Mouse (Mus musculus) heart, postnatal 10 days (tissue): Measurements from ENCODE around the gene Cntln. TPM values are rescaled to one million over a fixed set of nuclear protein-coding genes. Genes with fewer than 3 reads are reported as not detected.

ENCODE experiments used
- DNase-seq, 2 experiments: peaks; one replicate each; pipeline ENCODE4 v3.0.0; 2021
- intact Hi-C: fragments of 180-260 bp; cut with DNase I; formaldehyde crosslinking; loops from one replicate; pipeline ENCODE4 v1.15.1; 2025
- total RNA-seq, 2 experiments: library from RNA; stranded (reverse); gene quantifications; 2 replicates each; pipeline ENCODE4 v1.2.3; 2021

Gene Cntln
- 1 to 10 TPM; 7.0 to 7.2 TPM for total RNA-seq

DNA sequence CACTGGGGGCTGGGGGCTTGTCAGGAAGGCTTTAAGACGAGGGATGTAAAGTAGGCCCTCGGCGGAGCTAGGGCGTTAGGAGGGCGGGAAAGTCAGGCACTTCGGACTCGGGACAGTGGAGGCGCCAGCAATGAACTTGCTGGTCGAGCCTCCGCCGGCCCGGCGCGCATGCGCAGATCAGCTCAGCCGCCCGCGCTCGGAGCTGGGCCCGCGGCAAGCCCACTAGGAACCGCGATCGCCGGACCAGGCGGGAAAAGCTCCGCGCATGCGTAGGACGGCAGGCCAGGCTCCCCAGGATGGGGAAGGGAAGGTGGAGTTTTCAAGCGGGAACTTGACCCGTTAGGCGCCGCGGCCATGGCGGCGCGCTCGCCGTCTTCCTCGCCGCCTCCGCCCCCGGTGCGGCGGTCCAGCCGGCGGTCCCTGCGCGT is at the start of gene Cntln:
Gene Cntln, plus strand, starts transcription at position 199 of the 428 bp plus-strand sequence.
- peak; percentile 95 to 96 for DNase-seq
- intact Hi-C loops = no loop called here

DNA sequence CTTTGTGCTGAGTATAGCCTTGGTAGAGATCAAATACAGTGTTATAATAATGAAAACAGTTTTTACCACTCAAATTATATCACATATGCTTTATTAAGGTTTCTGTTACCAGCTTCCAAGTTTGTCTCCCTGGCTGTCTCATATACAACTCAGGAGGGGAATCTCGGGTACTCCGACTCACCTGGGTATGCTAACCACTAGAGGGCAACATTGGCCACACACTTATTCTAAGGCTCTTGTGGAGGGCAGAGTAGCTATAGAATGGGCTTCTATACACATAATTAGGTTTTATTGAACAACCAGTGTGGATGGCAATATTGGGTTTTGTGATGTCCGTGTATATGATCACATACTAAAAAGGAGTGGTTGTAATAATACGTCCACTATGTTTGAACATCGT is 47.1 kb upstream of the Cntln start:
- peak; percentile 9 to 26 for DNase-seq
- intact Hi-C loops = loop anchor here (1.0 kb wide), 1 partner anchor 259 kb away; no protein-coding TSS in a partner anchor

DNA sequence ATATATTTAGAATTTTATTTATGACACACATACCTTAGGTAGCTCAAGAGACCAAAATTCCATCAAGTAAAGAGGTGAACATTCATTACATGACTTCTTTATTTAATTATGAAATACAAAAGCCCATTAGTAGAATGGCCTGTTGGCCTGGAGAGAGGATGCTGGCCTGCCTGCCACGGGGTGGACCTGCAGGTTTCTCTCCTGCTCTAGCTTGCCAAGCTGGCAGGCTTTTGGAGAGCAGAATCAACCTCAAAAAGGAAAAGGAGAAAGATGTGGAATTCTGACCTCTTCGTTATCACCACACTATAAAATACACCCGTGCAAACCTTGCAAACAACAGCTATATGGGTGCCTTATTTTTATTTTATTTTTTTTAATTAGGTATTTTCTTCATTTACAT is 45.6 kb upstream of the Cntln start:
- intact Hi-C loops = no loop called here
- DNase-seq = no peak

DNA sequence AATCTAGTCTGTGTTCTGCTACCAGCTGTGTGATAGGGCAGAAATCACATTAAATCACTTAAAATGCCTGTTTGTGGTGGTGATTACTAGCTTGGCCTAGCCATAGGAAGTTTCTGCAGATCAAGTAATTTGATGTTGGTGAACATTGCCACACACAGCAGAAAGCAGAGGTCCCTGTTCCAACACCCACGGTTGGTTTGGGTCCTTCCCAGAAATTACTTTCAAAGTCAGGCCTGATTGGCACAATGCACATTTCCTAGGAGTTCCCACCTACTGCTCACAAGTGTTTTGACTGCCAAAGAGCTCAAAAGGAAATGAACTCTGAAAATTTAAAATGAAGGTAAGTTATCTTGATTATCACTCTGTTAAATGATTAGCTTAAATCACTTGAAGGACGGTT is 44.6 kb upstream of the Cntln start:
- DNase-seq = no peak
- intact Hi-C loops = no loop called here

DNA sequence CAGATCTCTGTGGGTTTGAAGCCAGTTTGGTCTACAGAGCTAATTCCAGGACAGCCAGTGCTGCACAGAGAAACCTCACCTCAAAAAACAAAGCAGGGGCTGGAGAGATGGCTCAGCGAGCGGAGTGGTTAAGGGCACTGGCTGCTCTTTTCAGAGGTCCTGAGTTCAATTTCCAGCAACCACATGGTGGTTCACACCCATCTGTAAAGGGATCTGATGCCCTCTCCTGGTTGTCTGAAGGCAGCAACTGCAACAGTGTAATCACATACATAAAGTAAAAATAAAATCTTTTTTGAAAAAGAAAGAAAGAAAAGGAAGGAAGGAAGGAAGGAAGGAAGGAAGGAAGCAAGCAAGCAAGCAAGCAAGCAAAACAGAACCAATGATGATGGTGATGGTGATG is 26.5 kb upstream of the Cntln start:
- DNase-seq = no peak
- intact Hi-C loops = no loop called here

DNA sequence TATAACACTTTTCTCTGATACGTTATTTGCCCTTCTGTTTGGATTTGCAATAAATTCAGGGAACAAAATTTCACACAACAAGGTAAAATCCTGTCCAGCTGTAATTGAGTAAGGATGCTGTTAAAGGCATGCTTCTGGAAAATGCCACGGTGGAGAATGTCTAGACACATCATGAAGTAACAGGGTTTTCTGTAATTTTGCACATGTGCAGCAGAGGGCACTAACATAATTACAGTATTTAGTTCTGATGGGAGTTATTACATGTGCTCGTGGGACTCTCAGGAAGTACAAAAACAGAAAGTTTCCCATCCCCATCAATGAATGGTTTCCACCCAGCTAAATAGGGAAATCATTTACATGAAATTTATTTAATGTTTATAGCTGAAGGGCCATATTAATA is 7.8 kb upstream of the Cntln start:
- intact Hi-C loops = loop anchor here (1.0 kb wide), 1 partner anchor 220 kb away; no protein-coding TSS in a partner anchor

DNA sequence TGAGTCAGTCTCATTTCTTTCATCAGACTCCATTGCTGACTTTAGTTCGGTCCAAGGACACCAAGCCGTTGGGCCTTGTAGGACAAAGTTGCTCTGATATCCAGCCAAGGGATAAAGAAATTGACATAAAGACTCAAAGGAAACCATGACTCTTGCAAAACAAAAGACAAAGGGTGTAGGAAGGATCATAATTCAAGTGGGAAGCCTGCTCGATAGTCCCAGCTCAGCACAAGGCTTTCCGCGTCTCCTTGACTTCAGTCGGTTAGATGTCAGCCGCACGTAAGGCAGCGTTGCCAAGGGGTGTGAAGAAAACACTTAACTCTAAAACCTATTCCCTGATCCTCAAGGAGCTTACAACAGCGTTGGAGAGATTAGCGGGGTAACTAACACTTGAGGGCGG is 463 bp upstream of the Cntln start:
- DNase-seq = no peak
- intact Hi-C loops = no loop called here

More for the DNA sequence above, 7.8 kb upstream of the Cntln start:
- peak; percentile 63 to 69 for DNase-seq

DNA sequence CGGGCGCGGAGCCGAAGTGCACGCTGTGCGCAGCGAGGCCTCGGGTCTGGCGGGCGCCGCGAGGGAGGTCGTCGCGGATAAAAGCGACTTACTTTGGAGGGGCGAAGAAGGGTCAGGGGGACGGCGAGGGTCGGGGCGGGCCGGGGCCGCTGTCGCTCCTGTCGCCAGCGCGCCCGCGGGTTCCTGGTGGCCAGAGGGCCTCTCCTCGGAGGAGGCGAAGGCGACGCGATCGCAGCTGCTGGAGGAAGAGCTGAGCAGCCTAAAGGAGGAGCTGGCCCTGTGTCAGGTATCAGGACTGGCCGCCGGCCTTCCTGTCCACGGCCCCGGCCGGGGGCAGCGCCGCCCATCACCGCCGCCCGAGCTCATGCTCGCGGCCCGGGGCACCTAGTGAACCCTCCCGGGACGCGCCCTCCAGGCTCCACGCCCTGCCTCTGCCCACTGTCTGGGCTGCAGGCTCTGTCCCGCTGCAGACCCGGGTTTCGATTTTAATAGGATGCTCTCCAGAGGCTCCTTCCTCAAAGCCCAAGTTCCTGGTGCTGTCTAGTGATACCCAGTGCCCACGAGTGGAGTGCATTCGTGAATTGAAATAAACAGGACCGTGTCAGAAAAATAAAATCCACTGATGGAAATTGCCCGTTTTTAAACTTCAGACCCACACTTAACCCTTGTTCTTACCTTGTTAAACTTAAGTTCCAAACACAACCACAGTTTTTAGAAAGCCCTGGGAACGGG is 596 bp downstream of the Cntln start:
- intact Hi-C loops = no loop called here
- DNase-seq = peak; percentile 66 to 67

DNA sequence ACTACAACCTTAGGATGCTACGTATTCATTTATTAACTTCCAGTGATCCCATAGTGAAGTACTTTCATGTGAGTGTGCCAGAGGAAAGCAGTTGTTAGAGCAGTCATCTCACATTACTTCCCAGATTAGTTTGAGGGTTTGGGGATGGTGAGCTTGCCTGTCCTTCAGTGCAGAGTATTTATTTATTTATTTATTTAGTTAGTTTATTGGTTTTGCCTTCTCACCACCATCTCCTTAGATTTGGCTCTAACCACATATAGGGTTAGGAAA is 1.1 kb downstream of the Cntln start:
- DNase-seq = peak in 1 of 2 experiments; percentile 3

DNA sequence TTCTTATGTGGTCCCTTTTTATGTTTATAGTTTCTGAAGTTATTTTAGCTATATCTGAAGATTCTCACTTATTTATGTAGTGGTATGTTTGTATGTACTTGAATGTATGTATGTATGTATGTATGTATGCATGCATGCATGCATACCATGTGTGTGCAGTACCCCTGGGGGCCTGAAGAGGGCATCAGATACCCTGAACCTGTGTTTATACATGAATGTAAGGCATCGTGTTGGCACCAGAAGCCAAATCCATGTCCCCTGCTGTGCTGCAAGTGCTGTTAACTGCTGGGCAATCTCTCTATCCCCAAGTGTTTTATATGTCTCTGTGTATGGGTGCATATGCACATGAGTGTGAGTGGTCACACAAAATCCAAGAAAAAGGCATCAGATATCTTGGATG is 34.3 kb downstream of the Cntln start:
- no peak for DNase-seq
- intact Hi-C loops = no loop called here

More for the DNA sequence above, 1.1 kb downstream of the Cntln start:
- intact Hi-C loops = no loop called here

DNA sequence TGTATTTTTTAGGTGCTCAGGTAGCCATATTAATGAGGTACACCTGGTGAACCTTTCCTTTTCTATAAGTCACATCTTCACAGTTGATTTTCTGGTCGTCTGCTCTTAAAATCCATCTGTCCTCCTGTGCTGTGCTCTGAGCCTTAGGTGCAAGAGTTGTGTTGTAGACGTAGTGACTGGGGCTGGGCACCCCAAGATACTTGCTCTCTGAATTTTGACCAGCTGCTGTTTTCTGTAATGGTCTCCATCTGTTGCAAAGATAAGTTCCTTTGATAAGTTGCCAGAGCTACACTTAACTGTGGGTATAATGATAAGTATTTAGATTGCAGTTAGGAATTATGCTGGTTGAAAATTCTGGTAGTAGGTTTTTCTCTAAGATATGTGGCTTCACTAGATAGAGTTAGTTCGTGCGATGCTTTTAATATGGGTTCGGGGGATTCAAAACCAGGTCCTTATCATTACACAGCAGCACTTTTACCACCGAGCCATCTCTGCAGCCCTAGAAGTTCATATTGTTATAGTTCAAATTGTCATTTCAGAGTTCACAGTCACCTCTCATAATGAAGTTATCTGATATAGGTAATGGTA is 50.3 kb downstream of the Cntln start:
- no peak for DNase-seq
- intact Hi-C loops = no loop called here

DNA sequence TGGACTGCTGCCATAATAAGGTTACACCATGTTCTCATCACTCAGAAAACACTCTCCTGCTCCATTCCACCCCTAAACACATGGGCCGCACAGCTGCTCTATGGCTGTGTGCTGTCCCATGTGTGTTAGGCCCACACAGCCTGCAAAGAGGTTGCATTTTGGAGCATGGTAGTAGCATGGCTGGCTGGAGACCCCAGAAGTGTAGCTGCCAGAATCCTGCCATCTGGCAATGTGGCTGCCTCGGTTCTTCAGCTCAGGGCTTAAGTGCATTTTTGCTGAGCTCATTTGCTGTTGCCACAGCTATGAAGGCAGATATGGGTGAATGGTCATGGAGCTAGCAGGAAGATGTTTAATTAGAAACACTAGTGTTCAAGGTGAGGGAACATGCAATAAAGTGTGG is 58.0 kb downstream of the Cntln start:
- no peak for DNase-seq
- intact Hi-C loops = no loop called here

DNA sequence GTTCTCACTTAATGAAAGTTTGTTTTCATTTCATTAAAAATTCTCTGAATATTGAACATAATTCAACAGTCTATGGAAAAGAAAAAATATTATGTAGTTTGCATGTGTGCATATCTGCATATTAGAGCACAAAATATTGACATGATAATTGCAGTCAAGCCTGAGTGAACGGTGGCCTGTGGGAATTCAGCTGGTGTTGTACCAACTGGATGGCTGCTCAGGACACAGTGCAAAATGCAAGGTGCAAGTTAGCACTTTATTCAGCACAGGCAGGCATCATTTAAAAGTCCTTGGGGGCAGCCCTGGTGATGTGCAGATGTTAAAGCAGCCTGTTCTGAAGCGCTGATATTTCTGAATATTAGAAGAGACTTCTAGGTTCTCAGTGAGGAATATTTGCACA is 58.5 kb downstream of the Cntln start:
- intact Hi-C loops = no loop called here
- no peak for DNase-seq

DNA sequence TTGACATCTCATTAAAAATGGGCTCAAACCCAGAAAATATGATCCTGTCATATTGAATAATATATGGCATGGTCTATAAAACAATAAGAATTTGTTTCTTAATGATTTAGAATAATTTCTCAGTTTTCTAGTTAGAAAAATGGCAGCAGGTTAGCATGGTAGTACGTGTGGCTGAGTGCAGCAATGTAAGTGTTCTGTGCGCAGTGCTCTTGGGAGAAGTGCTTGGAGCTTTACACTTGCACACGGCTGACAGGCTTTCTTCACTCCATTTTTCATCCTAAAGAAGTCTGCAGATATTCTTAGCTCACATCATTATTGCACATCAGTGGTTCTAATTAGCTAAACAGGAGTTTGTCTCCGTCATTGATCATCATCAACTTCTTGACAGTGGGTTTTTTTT is 60.0 kb downstream of the Cntln start:
- no peak for DNase-seq
- intact Hi-C loops = no loop called here

DNA sequence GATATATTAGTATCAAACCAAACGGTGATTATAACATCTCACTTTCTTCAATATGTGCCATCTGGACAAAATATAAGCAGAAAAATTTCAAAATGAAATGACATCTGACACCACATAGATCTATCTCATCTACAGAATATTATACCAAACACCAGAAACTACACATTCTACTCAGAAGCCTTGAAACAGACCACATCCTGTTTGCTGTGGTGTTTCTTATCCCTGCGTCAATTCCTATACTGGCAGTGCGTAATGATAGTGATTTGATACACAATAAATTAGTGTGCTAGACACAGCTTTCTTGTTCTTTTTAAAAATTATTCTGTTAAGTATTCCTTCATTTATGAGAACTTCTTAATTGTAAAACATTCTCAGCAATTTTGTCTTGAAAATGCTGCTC is 62.3 kb downstream of the Cntln start:
- intact Hi-C loops = no loop called here
- no peak for DNase-seq

DNA sequence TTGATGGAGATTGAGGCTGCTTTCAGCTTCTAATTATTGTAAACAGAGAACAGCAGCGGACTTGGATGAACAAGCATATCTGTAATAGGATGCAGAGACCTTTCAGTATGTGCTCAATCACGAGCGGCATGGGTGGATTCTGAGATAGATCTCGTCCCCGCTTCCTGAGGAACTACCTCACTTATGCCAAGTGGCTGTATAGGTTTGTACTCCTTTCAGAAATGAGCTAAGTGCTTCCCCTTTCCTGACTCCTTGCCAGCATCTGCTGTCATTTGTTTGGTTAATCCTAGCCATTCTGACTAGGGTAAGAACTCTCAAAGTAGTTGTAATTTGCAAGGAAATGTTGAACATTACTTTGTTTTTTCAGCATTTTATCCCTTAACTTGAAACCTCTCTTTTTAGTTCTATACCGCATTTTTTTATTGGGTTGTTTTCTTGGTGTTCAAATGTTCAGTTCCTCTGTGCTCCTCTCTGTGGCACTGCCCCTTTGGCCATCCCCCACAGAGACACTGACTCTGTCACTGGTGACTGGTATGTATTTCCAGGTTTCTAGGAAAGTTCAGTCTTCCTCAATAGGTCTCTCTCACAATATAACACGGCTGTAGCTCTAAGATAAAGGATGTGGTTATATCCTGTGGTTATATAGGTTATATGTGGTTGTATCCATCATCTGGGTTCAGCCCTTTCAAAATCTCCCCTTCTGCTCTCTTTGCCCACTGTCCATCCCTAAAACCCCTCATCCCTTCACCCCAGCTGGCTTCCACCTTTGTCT is 93.0 kb downstream of the Cntln start:
- DNase-seq = peak in 1 of 2 experiments; percentile 2
- intact Hi-C loops = no loop called here

DNA sequence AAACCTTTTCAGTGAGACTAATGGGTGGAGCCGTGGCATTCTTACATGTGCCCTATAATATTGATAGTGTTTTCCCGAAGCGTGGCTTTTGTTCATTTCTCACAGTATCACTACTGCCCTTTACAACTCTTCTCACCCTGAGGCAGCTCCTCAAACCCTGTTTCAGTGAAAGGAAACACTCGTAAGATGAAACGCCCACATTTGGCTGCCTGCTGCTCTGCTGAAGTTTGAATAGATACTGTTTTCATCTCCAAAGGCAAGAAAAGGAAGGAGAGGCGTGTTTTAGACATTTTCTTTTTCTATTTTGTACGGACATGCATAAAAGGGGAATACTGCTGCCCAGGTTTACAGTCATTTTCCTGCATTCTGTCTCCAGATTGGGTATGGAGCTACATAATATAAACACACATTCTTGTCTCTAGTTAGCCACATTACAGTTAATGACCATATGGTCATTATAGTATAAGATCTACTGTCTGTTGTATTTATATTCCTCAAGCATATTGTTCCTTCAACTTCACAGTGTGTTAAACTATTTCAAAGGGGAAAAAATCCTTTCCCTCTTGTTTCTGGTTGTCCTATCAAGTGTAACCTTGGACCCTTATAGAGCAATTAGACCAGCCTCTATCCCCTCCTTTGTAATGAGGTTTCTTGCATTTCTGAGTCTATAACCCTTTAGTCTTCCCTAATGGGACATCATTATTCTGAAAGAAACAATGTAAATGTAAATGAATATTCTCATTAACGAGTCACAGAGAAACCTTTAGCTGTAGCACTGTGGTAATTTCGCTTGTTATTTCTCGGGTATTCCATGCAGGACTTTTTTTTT is 111.6 kb downstream of the Cntln start:
- DNase-seq = no peak
- intact Hi-C loops = no loop called here

DNA sequence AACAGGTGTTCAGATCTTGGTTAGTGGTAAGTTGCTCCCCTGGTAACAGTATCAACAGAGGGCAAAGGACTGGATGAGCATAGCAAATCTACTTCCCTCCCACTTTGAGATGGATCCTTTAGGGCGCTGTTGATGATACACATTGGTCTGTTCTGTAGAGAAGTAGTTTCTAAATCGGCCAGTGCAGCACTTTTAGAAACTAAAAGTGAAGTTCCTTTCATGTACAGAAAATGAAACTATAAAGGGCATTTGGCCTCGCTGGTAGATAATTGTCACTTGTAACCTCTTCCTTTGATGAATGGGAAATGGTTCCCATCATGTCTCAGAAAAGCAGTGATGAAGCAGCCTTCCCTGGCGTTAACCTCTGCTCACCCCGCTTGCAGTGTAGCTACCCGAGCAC is 121.5 kb downstream of the Cntln start:
- intact Hi-C loops = no loop called here
- DNase-seq = no peak

DNA sequence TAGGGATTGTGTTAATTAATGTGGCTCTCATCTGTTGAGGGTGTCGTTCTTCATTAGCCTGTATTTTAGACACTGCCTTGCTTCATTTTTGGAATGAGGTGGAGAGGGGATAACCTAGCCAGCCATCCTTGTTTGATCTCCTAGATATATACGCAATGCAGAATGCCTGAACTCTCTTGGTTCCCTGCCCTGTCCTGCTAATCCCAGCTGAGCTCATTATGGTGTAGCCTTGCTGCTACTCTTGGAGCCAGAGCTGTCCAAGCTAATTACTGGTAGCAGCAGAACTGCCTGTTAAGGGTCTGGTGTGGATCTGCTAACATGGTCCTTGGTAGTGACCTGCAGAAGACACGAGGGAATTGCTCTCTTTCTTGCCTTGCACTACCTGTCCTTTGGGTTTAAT is 122.7 kb downstream of the Cntln start:
- intact Hi-C loops = no loop called here
- no peak for DNase-seq

DNA sequence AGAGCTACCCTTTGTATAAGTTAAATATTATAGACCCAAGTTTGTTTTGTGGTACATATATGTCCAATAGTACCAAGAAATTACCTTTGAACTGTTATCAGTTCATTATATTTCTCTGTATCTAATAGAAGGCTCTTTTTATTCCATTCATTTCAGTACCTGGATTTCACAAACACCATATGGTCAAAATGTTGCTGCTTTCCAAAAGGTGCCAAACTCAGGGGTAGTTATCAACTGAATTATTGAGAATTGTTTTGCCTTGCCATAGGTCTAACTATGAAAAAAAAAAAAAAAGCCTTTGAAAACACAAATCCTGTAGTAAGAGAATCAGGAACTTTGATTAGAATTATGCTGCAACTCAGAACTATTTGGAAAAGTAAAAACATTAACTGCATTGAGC is 126.7 kb downstream of the Cntln start:
- intact Hi-C loops = no loop called here
- DNase-seq = no peak

DNA sequence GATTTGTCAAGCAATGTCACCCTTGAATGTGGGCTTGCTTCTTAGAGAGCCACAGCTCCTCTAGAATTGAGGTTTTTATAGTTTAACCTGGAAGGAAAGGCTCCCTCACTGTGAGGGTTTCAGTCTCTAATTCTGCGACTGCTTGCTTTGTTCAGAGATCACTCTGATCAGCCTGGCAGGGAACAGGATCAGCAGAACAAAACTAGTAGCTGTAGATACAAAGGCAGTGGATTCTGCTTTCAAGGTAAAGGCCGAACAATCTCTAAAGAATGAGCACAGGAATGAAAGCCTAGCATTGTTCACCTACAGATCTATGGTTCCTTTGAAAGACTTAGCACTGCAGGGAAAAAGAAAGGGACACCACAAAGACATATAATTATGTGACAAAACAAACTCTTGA is 161.6 kb downstream of the Cntln start:
- intact Hi-C loops = no loop called here
- DNase-seq = no peak
